Mouse (Mus musculus) lung, postnatal 0 days (tissue): ENCODE data around the gene Dst. TPM values are rescaled to one million over a fixed set of nuclear protein-coding genes. Genes with fewer than 3 reads are reported as not detected.

Source experiments
- ATAC-seq: fragments of 200-750 bp; cut with Nextera tagmentation; 2 replicates; pipeline ENCODE4 v1.8.0; 2017; ENCODE audit warnings: moderate library complexity
- DNase-seq: peaks from one replicate; pipeline ENCODE4 v3.0.0-alpha.2; 2016; ENCODE audit warnings: low spot score
- H3K27ac ChIP-seq: fragments of 300-500 bp; sonication (generic); 2 replicates; pipeline ENCODE4 v1.5.1; 2014; ENCODE audit warnings: antibody characterized with exemption, mild to moderate bottlenecking, low read length, mixed read lengths
- H3K27me3 ChIP-seq: fragments of 300-500 bp; sonication (generic); replicated peaks from 2 replicates; pipeline ENCODE4 v1.6.1; 2014; ENCODE audit warnings: low read length, mixed read lengths; ENCODE audit not compliant: insufficient read depth
- H3K36me3 ChIP-seq: fragments of 300-500 bp; sonication (generic); 2 replicates; pipeline ENCODE4 v1.6.1; 2014; ENCODE audit warnings: low read length, mixed read lengths; ENCODE audit not compliant: insufficient read depth
- H3K4me1 ChIP-seq: fragments of 300-500 bp; sonication (generic); 2 replicates; pipeline ENCODE4 v1.6.1; 2014; ENCODE audit warnings: antibody characterized with exemption, low read depth, low read length, mixed read lengths; ENCODE audit not compliant: insufficient read depth
- H3K4me2 ChIP-seq: fragments of 300-500 bp; sonication (generic); replicated peaks from 2 replicates; pipeline ENCODE4 v1.6.1; 2014; ENCODE audit warnings: low read depth, mild to moderate bottlenecking, low read length, moderate library complexity, mixed read lengths
- H3K4me3 ChIP-seq: fragments of 300-500 bp; sonication (generic); 2 replicates; pipeline ENCODE4 v1.5.1; 2014; ENCODE audit warnings: low read depth, low read length
- H3K9ac ChIP-seq: fragments of 300-500 bp; sonication (generic); replicated peaks from 2 replicates; pipeline ENCODE4 v1.6.1; 2014; ENCODE audit warnings: low read depth, mild to moderate bottlenecking
- H3K9me3 ChIP-seq: fragments of 300-500 bp; sonication (generic); 2 replicates; pipeline ENCODE4 v1.6.1; 2016; ENCODE audit warnings: low read length, mixed read lengths
- CTCF ChIP-seq: IDR thresholded peaks from 2 replicates; pipeline ENCODE4 v1.5.1; 2016; ENCODE audit warnings: antibody characterized with exemption, mild to moderate bottlenecking
- EP300 ChIP-seq: IDR thresholded peaks from 2 replicates; pipeline ENCODE4 v1.6.1; 2016; ENCODE audit warnings: antibody characterized with exemption, mild to moderate bottlenecking, control low read depth
- WGBS: fragments of 180-500 bp; shearing (Covaris S2); extraction: QIAGEN DNeasy Blood & Tissue Kit; methylation state at CpG from one replicate; pipeline ENCODE4 v1.1.7; 2014; 5-methylcytosine and 5-hydroxymethylcytosine counted together
- polyA plus RNA-seq: library from polyadenylated mRNA; unstranded; fragments of >200 nt; fragmentation: Nextera tagmentation; extraction: Ambion mirVana; gene quantifications from 2 replicates; pipeline ENCODE4 v1.2.1, GENCODE M21; 2015

Dst gene
- polyA plus RNA-seq, 1 experiment from 2014 or later = 18.1 TPM

- no peaks in the 10 kb centered on the region for H3K27me3 ChIP-seq
- no peak overlapping the region for H3K27ac ChIP-seq
- TF ChIP-seq EP300 (no peak), CTCF (no peak)
- no peak overlapping the region for H3K9ac ChIP-seq
- DNase-seq = no peak
- no peak overlapping the region for H3K4me3 ChIP-seq
- H3K4me1 ChIP-seq = no peaks in the 10 kb centered on the region
- ATAC-seq = no peak
- peaks cover 34% of the 10 kb centered on the region; the same call in 1 of the 2 replicates for H3K36me3 ChIP-seq
- 59% methylated on average over 12 of the region's 12 CpGs for WGBS
- H3K9me3 ChIP-seq = no peaks in the 10 kb centered on the region
- no peak overlapping the region for H3K4me2 ChIP-seq
Observed at GRCm38 (mm10) chr1:34290321-34290720, 382.3 kb downstream of the Dst start.

- Histone ChIP-seq H3K27ac (no peak overlapping the region), H3K4me3 (no peak overlapping the region), H3K36me3 (peaks cover 38% of the 10 kb centered on the region; the same call in 1 of the 2 replicates)
Observed at GRCm38 (mm10) chr1:34293198-34293597, 385.2 kb downstream of the Dst start.

GRCm38 (mm10) chr1:34297636-34298035 is 389.6 kb downstream of the Dst start:
- H3K4me1 ChIP-seq = peaks cover 4% of the 10 kb centered on the region; the same call in 1 of the 2 replicates
- no peak overlapping the region for H3K9ac ChIP-seq
- 83% methylated on average over 9 of the region's 9 CpGs for WGBS
- DNase-seq (no peak), ATAC-seq (no peak)
- no peaks in the 10 kb centered on the region for H3K27me3 ChIP-seq
- no peak for TF ChIP-seq CTCF
- TF ChIP-seq EP300 = no peak
- no peak overlapping the region for H3K4me3 ChIP-seq
- H3K9me3 ChIP-seq = no peaks in the 10 kb centered on the region
- H3K27ac ChIP-seq = no peak overlapping the region
- H3K36me3 ChIP-seq = peaks cover 33% of the 10 kb centered on the region; the same call in 1 of the 2 replicates
- no peak overlapping the region for H3K4me2 ChIP-seq

More at GRCm38 (mm10) chr1:34293198-34293597, 385.2 kb downstream of the Dst start:
- H3K27me3 ChIP-seq = no peaks in the 10 kb centered on the region
- no peak overlapping the region for H3K4me2 ChIP-seq
- DNase-seq (no peak), ATAC-seq (no peak)
- 68% methylated on average over 14 of the region's 14 CpGs for WGBS
- TF ChIP-seq CTCF (no peak), EP300 (no peak)
- H3K9me3 ChIP-seq = no peaks in the 10 kb centered on the region
- no peak overlapping the region for H3K9ac ChIP-seq
- no peaks in the 10 kb centered on the region for H3K4me1 ChIP-seq

GRCm38 (mm10) chr1:34298631-34299184 is 390.7 kb downstream of the Dst start:
- H3K27ac ChIP-seq = no peak overlapping the region
- ATAC-seq = no peak; the same call in 1 of the 2 replicates

GRCm38 (mm10) chr1:34299507-34299906 is 391.5 kb downstream of the Dst start:
- H3K36me3 ChIP-seq = peaks cover 26% of the 10 kb centered on the region; the same call in 1 of the 2 replicates
- peaks cover 4% of the 10 kb centered on the region; the same call in 1 of the 2 replicates for H3K4me1 ChIP-seq
- no peaks in the 10 kb centered on the region for H3K9me3 ChIP-seq
- H3K27ac ChIP-seq = no peak overlapping the region
- no peaks in the 10 kb centered on the region for H3K27me3 ChIP-seq
- DNase-seq (no peak), ATAC-seq (no peak)
- TF ChIP-seq CTCF = no peak
- no peak for TF ChIP-seq EP300
- no peak overlapping the region for H3K9ac ChIP-seq
- no peak overlapping the region for H3K4me3 ChIP-seq
- 76% methylated on average over 13 of the region's 13 CpGs for WGBS
- H3K4me2 ChIP-seq = no peak overlapping the region

More at GRCm38 (mm10) chr1:34298631-34299184, 390.7 kb downstream of the Dst start:
- DNase-seq = peak; percentile 53
- H3K9ac ChIP-seq = no peak overlapping the region
- H3K36me3 ChIP-seq = peaks cover 29% of the 10 kb centered on the region; the same call in 1 of the 2 replicates
- H3K9me3 ChIP-seq = no peaks in the 10 kb centered on the region
- no peak overlapping the region for H3K4me3 ChIP-seq
- H3K4me1 ChIP-seq = peaks cover 4% of the 10 kb centered on the region; the same call in 1 of the 2 replicates
- TF ChIP-seq CTCF (no peak), EP300 (no peak)
- H3K27me3 ChIP-seq = no peaks in the 10 kb centered on the region
- no peak overlapping the region for H3K4me2 ChIP-seq
- 34% methylated on average over 18 of the region's 18 CpGs for WGBS

GRCm38 (mm10) chr1:34300309-34300980 is 392.4 kb downstream of the Dst start:
- ATAC-seq (no peak), DNase-seq (no peak)
- Histone ChIP-seq H3K9ac (no peak overlapping the region), H3K4me3 (no peak overlapping the region), H3K4me1 (peaks cover 4% of the 10 kb centered on the region; the same call in 1 of the 2 replicates), H3K9me3 (no peaks in the 10 kb centered on the region), H3K4me2 (no peak overlapping the region), H3K36me3 (peaks cover 17% of the 10 kb centered on the region; the same call in 1 of the 2 replicates), H3K27ac (no peak overlapping the region), H3K27me3 (no peaks in the 10 kb centered on the region)
- 63% methylated on average over 13 of the region's 13 CpGs for WGBS
- TF ChIP-seq CTCF = no peak
- TF ChIP-seq EP300 = no peak
